Mouse (Mus musculus) G1E-ER4 (cell line): ENCODE measurements around the gene Ankrd17. TPM values are rescaled to one million over a fixed set of nuclear protein-coding genes. Genes with fewer than 3 reads are reported as not detected.

Experiments used
- GATA1 ChIP-seq: IDR thresholded peaks from one replicate; pipeline ENCODE4 v1.8.0; 2012; ENCODE audit warnings: low read length, inconsistent platforms
- polyA plus RNA-seq: library from polyadenylated mRNA; stranded (reverse); fragments of >175 nt; gene quantifications from 2 replicates; pipeline ENCODE4 v1.2.3, GENCODE M21; 2012

Gene Ankrd17
- polyA plus RNA-seq, 1 experiment: 23.7 TPM

GRCm38 (mm10) chr5:90346877-90347276 lies 19.5 kb downstream of the Ankrd17 start:
- no peak for TF ChIP-seq GATA1

- no peak for TF ChIP-seq GATA1
Measured at GRCm38 (mm10) chr5:90340847-90341246, 25.5 kb downstream of the Ankrd17 start.

- TF ChIP-seq GATA1: no peak
Measured at GRCm38 (mm10) chr5:90339953-90340343, 26.4 kb downstream of the Ankrd17 start.

- TF ChIP-seq GATA1: peak; percentile 59
Measured at GRCm38 (mm10) chr5:90339129-90339952, 27.0 kb downstream of the Ankrd17 start.

- no peak for TF ChIP-seq GATA1
Measured at GRCm38 (mm10) chr5:90338177-90339091, 27.9 kb downstream of the Ankrd17 start.

GRCm38 (mm10) chr5:90332478-90332877 lies 33.9 kb downstream of the Ankrd17 start:
- no peak for TF ChIP-seq GATA1

GRCm38 (mm10) chr5:90331071-90331470 lies 35.3 kb downstream of the Ankrd17 start:
- TF ChIP-seq GATA1: no peak

- no peak for TF ChIP-seq GATA1
Measured at GRCm38 (mm10) chr5:90298396-90298795, 68.0 kb downstream of the Ankrd17 start.

GRCm38 (mm10) chr5:90289887-90290286 lies 76.5 kb downstream of the Ankrd17 start:
- TF ChIP-seq GATA1: no peak

GRCm38 (mm10) chr5:90286559-90286958 lies 79.8 kb downstream of the Ankrd17 start:
- TF ChIP-seq GATA1: no peak

- TF ChIP-seq GATA1: no peak
Measured at GRCm38 (mm10) chr5:90280061-90280460, 86.3 kb downstream of the Ankrd17 start.

GRCm38 (mm10) chr5:90279418-90279817 lies 87.0 kb downstream of the Ankrd17 start:
- peak; percentile 57 for TF ChIP-seq GATA1

GRCm38 (mm10) chr5:90277443-90277842 lies 88.9 kb downstream of the Ankrd17 start:
- TF ChIP-seq GATA1: no peak

GRCm38 (mm10) chr5:90274806-90275205 lies 91.6 kb downstream of the Ankrd17 start:
- TF ChIP-seq GATA1: no peak

GRCm38 (mm10) chr5:90257023-90257422 lies 109.4 kb downstream of the Ankrd17 start:
- TF ChIP-seq GATA1: no peak

GRCm38 (mm10) chr5:90247503-90247902 lies 118.9 kb downstream of the Ankrd17 start:
- no peak for TF ChIP-seq GATA1
